Mouse (Mus musculus): Measurements from ENCODE around the gene Cacng4.

The Cacng4 gene

GRCm38 (mm10) chr11:107714368-107714767 is 80.0 kb downstream of the Cacng4 start:
- no peak for DNase-seq

- no peak for DNase-seq
Measured at GRCm38 (mm10) chr11:107710379-107710778, 84.0 kb downstream of the Cacng4 start.

GRCm38 (mm10) chr11:107707897-107708610 is 86.3 kb downstream of the Cacng4 start:
- DNase-seq, result no peak

- no peak for DNase-seq
Measured at GRCm38 (mm10) chr11:107705476-107706074, 88.8 kb downstream of the Cacng4 start.

- no peak for DNase-seq
Measured at GRCm38 (mm10) chr11:107705060-107705459, 89.3 kb downstream of the Cacng4 start.

GRCm38 (mm10) chr11:107703272-107704134 is 90.9 kb downstream of the Cacng4 start:
- DNase-seq, result peak; percentile 32

- no peak for DNase-seq
Measured at GRCm38 (mm10) chr11:107699967-107700366, 94.4 kb downstream of the Cacng4 start.

GRCm38 (mm10) chr11:107693338-107693737 is 101.0 kb downstream of the Cacng4 start:
- no peak for DNase-seq

GRCm38 (mm10) chr11:107691569-107691968 is 102.8 kb downstream of the Cacng4 start:
- peak; percentile 49 for DNase-seq

- DNase-seq, result no peak
Measured at GRCm38 (mm10) chr11:107688480-107688879, 105.9 kb downstream of the Cacng4 start.

GRCm38 (mm10) chr11:107686290-107686689 is 108.1 kb downstream of the Cacng4 start:
- DNase-seq, result no peak

- no peak for DNase-seq
Measured at GRCm38 (mm10) chr11:107683544-107684465, 110.6 kb downstream of the Cacng4 start.

- no peak for DNase-seq
Measured at GRCm38 (mm10) chr11:107682694-107683355, 111.5 kb downstream of the Cacng4 start.

Measured in kidney, postnatal 10 days (tissue).